Mouse (Mus musculus): ENCODE data around the gene Tmem270.

DNA sequence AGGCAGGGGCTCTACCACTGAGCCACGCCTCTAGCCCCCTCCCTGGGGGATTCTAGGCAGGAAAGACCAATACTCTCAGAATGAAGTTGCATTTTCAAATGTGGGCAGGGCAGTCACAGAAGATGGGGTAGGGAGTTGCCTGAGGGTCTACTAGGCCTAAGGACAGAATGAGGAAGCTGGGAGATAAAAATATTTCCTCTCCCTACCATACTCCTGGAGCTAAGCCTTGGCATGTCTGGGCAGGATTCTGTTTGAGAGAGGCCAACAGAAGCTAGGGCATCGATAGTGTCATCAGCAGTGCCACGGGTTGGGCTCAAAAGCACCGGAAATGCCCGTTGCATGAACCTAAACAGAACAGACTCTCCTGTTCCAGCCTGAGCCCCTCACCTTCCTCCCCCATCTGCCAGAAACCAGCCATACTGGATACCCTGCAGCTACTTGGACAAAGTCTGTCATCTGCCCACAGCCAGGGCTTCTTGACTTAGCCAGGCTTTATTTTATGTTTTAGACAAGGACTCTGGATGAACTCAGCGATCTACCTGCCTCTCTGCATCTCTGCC lies 30.2 kb upstream of the Tmem270 start:
- TF ChIP-seq POLR2A (IDR thresholded peaks at IDR 0.05; ENCODE audit: extremely low read depth, insufficient read depth, low read length) (no peak), CTCF (IDR thresholded peaks at IDR 0.05; ENCODE audit: extremely low read depth, insufficient read depth, low read length) (no peak)

Measured in cortical plate, adult 2 months (tissue).